Mouse (Mus musculus) adrenal gland, postnatal 25 days (tissue): Measurements from ENCODE around the gene Skint1. TPM values are rescaled to one million over a fixed set of nuclear protein-coding genes. Genes with fewer than 3 reads are reported as not detected.
"Not testable (repeated sequence)": the region's sequence is repeated elsewhere in the genome, so short reads cannot be mapped to it uniquely, and the experiment has no call there.

Experiments used
- DNase-seq: peaks from one replicate; pipeline ENCODE4 v3.0.0; 2021; ENCODE audit warnings: mixed read lengths
- long read RNA-seq: library from polyadenylated mRNA; stranded (forward); transcript quantifications from one replicate; pipeline ENCODE4 v2.0.0, GENCODE M21; 2021
- total RNA-seq: library from RNA; stranded (reverse); gene quantifications from 2 replicates; pipeline ENCODE4 v1.2.3, GENCODE M21; 2021

The Skint1 gene
- total RNA-seq = not detected in 2 replicates
- long read RNA-seq = 0 reads

DNA sequence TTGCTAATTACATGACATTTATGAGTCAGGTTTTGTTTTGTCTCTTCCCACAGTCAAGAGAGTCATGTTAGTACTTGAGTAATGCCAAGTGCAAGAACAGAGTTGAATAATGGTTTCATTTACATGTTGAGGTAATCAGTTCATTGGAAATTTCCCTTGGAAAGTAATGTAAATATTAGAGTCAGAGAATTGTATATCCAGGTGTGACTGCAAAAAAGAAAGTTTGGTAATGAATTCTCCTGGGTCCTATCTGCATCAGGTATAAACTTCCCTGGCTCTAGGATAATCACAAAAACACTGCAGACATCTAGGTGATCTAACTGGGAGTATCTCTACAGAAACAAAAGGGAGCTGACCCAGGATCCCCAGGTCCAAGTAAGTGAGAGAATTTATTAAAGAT lies at the start of gene Skint1:
Skint1 (plus strand) TSS at position 301 of the 400 bp plus-strand sequence.
- DNase-seq = no peak

DNA sequence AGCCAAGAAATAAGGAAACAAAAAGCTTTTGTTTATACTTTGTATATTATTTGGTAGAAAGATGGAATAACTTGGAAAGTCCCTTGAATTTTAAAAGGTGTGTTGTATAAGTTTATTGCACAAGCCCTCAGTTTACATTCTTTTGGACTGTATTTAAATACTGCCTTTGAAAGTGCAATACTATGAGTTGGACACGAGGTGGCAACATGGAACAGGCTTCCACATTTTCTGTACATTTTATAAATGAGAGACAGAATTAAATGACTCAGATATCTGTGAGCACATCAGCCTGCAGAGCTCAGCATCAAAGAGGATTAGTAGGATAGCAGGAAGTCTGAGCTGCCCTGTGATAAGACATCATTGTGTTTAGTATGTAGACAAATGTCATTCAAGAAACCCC lies 44.8 kb upstream of the Skint1 start:
- no peak for DNase-seq

DNA sequence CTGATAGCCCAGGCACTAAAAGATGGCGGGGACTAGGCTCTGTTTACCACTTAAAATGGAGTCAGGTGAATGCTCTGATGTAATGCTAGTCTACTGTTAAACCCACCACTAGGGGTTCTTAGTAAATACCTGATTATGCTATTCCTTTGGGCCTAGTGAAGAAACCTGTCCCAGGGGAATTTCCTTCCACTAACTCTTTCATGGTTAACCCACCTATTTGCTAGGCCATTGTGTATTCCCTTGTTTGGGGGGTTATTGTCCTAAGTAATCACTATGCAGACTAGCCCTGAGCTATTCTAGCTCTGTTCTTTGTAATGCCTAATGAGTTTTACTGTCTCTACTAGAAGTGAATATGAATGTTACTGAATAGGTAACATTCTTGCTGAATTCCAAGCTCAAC lies 42.8 kb upstream of the Skint1 start:
- DNase-seq = not testable (repeated sequence)

DNA sequence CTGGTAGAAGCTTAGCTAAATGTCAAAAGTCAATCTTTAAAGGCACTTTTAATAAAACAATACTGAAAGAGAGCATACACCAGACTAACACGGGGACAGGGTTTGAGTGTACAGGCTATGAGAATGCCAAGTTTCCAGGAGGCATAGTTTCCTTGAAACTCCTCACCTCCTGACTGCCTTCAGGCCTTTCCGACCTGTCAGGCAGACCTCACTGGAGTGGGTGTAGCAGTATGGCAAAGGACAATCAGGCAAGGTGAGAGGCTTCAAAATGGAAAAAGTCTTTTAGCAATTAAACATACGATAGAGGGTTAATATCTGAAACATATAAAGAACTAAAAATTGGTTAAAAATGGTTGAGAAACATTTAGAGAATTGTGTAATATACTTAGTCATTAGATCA lies 42.4 kb upstream of the Skint1 start:
- DNase-seq = no peak

DNA sequence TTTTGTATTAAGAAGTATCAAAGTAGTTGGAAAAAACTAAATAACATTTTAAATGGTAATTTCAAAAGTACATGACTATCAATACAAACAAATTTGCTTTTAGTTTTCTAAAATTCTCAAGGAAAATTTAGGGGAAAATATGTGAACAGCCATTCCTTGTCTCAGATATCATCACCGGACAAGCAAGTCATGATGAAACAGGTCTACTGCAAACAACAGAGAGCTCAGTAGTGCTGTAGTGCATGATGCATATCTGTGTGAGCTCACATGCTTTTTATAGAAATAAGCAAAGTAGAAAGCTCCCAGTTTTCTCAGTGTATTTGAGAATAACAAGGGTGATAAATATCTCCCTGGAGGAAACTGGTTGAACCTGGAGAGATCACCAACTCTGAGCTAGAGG lies 33.4 kb upstream of the Skint1 start, which contains the start of gene Skint7:
Skint7 (plus strand) TSS at position 301 of the 400 bp plus-strand sequence.
- no peak for DNase-seq

DNA sequence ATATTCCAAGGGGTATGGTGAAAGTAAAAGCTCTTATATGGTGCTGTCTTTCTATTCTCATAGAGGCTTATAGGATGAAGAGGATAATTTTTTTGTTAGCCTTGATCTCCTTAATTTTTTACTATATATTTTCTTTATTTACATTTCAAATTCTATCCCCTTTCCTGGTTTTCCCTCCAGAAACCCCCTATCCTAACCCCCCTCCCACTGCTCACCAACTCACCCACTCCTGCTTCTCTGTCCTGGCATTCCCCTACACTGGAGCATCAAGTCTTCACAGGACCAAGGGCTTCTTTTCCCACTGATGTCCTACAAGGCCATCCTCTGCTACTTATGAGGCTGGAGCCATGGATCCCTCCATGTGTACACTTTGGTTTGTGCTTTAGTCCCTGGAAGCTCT lies 65.6 kb downstream of the Skint1 start, which contains the start of gene Skint4:
Skint4 (plus strand) TSS at position 301 of the 400 bp plus-strand sequence.
- DNase-seq = no peak

Other genes with a start within 250 kb of the Skint1 start
- not detected in 2 replicates for gene Slc5a9, start 103.4 kb upstream of the Skint1 start, total RNA-seq
- gene Skint8, start 86.9 kb upstream of the Skint1 start, total RNA-seq = not detected in 2 replicates
- not detected in 2 replicates for gene Skint7, start 33.3 kb upstream of the Skint1 start, total RNA-seq
- not detected in 2 replicates for gene Skint4, start 65.7 kb downstream of the Skint1 start, total RNA-seq
- not detected in 2 replicates for gene Skint3, start 226.0 kb downstream of the Skint1 start, total RNA-seq